Mouse (Mus musculus): Measurements from ENCODE around the gene Psmd14. TPM values are rescaled to one million over a fixed set of nuclear protein-coding genes. Genes with fewer than 3 reads are reported as not detected.
A peak's percentile ranks its signal among the peaks of the same experiment; 100 is the strongest.

Psmd14 gene
- 165 and 185 TPM in 2 replicates for polyA plus RNA-seq (2015; fragmentation: Nextera tagmentation; extraction: Ambion mirVana)

DNA sequence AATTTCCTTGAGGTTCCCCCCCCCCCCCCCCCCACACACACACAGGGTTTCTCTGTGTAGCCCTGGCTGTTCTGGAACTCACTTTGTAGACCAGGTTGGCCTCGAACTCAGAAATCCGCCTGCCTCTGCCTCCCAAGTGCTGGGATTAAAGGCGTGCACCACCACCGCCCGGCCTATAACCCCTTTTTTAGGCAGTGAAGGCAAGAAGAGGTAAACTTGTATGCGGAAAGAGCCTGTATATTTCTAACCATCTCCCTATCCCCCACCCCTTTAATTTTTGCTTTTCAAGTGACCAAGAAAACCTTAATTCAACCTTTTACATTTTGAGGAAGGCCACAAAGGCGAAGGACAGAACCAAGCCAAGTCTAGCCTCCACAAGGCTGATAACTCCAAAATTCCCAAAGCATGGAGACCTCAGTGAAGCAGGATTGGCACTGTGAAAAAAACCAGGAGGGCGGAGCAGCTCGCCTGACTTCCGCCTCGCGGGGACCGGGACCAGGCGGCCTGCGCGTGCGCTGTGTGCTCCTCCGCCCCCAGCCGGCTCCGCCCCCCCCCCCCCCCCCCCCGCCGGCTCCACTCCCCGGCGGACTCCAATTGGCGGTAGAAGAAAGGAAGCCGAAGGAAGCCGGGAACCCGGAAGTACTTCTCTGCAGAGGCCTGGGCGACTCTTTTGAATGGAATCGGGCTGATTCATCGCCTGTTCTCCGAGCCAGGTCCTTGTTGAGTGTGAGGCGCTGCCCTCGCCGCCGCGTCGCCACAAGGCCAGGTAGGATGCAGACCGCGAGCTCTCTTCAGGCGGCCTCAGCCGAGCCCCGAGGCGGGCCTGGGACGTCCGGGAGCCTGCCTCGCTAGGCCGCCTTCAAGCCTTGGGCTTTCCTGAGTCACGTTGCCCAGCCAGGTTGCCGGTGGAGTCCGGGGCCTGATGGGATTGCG is at the start of gene Psmd14:
TSS of gene Psmd14 (plus strand) at position 587 of the 933 bp plus-strand sequence.
- peaks cover 5% of the 10 kb centered on the region; the same call in 1 of the 2 replicates for H3K4me1 ChIP-seq (replicated peaks)
- peak within 1 kb of the TSS; percentile 59 for H3K4me2 ChIP-seq (replicated peaks)
- no peaks in the 10 kb centered on the region for H3K27me3 ChIP-seq (replicated peaks)
- 5% methylated on average over 50 of the region's 52 CpGs for WGBS
- peak within 1 kb of the TSS; percentile 95 for H3K4me3 ChIP-seq (replicated peaks)
- ATAC-seq, result peak; percentile 97
- H3K9ac ChIP-seq, result peak within 1 kb of the TSS; percentile 97
- H3K27ac ChIP-seq, result peak within 1 kb of the TSS; percentile 88
- H3K36me3 ChIP-seq, result no peaks in the 10 kb centered on the region
- no peaks in the 10 kb centered on the region for H3K9me3 ChIP-seq

DNA sequence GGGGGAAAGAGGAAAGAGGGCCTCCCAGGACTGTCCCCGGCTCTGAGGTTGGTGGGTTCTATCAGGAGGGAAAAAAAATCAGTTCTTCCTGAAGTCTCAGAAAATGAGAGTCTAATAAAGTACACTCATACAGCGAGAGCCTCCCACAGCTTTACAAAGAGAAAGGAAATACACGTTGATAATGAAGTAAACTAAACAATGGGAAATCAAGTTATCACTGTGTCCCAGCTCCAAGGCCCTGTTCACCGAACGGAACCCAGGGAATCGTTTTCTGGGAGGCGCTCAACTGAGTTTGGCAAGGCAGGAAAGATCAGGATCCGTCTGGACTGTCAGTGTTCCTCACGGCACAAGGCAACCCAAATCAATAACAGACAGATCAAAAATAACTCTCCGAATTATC is 48.7 kb upstream of the Psmd14 start:
- no peaks in the 10 kb centered on the region for H3K4me1 ChIP-seq (replicated peaks)
- no peak overlapping the region for H3K4me2 ChIP-seq (replicated peaks)
- no peaks in the 10 kb centered on the region for H3K27me3 ChIP-seq (replicated peaks)
- 76% methylated on average over 10 of the region's 10 CpGs for WGBS
- H3K36me3 ChIP-seq, result no peaks in the 10 kb centered on the region
- no peaks in the 10 kb centered on the region for H3K9me3 ChIP-seq
- H3K27ac ChIP-seq, result no peak overlapping the region
- no peak overlapping the region for H3K4me3 ChIP-seq (replicated peaks)
- H3K9ac ChIP-seq, result no peak overlapping the region
- ATAC-seq, result no peak

DNA sequence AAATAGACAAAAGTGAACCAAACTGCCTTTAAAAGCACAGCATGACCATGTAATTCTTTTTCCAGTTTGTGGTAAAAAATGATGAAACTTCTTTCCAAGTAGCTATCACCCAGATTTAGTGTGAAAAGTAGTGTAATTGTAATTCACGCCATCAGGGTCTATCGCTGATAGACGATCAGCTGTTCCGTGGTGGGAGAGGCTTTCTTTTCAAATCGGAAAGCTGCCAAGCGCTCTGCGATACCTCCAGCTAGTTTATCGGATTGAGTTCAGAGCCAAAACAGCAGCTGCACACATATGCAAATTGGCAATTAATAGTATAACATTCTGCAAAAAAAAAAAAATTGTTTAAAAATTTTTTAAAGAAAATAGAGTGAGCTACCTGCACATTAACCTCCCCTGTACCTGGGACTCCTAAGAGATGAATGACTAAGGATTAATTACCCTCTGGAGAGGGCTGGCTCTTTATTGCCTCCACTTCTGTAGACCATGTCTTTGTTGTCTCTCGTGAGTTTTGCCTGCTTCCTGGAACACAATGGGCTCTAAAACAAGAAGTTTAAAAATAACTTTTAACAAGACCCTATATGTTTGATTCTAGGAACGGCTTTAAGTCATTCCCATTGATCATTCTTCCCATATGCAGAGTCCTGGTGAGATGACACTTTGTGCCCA is 47.8 kb upstream of the Psmd14 start:
- 72% methylated on average over 10 of the region's 10 CpGs for WGBS
- Histone ChIP-seq H3K36me3 (no peaks in the 10 kb centered on the region), H3K27me3 (replicated peaks) (no peaks in the 10 kb centered on the region), H3K4me1 (replicated peaks) (no peaks in the 10 kb centered on the region), H3K9ac (no peak overlapping the region), H3K27ac (no peak overlapping the region), H3K4me2 (replicated peaks) (no peak overlapping the region), H3K9me3 (no peaks in the 10 kb centered on the region), H3K4me3 (replicated peaks) (no peak overlapping the region)
- no peak for ATAC-seq

DNA sequence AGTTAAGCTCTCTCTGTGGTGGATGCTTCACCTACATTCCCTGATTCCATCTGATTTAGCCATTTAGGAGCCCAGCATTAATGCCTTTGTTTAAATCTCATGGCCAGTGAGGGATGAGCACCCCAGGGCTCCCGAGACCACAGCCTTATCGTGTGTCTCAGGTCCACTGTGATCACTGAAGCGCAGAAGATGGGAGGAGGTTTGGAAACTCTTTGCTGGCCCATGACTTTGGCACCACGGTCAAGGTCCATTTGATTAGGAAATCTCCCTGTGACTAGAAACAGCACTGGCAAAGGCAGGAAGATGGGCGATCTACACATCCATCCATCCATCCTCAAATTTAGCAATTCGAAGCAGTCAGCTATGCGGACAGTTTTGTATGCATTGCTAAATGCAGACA is 44.1 kb upstream of the Psmd14 start:
- Histone ChIP-seq H3K9ac (no peak overlapping the region), H3K4me3 (replicated peaks) (no peak overlapping the region), H3K36me3 (no peaks in the 10 kb centered on the region), H3K9me3 (no peaks in the 10 kb centered on the region), H3K27me3 (replicated peaks) (no peaks in the 10 kb centered on the region), H3K4me2 (replicated peaks) (no peak overlapping the region), H3K4me1 (replicated peaks) (no peaks in the 10 kb centered on the region), H3K27ac (no peak overlapping the region)
- 93% methylated on average over 7 of the region's 7 CpGs for WGBS
- ATAC-seq, result no peak

DNA sequence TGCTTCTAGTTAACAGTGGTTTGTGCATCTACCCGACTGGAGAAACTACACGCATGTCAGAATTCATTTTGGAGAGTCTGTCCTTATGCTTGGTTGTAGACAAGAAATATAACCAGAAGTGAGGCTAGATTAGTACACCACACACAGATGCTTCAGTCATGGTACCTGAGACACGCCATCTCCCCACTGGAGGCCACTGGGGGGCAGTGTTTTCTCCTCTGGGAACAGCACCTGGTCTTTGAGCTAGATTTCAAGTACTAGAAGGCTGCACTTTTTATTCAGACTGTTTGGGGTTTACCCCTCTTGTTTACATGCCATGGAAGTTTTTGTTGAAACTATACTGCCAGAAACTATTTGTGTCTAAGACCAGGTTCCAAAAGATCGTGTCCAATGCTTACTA is 43.2 kb upstream of the Psmd14 start:
- H3K36me3 ChIP-seq, result no peaks in the 10 kb centered on the region
- no peak overlapping the region for H3K9ac ChIP-seq
- no peak overlapping the region for H3K4me2 ChIP-seq (replicated peaks)
- no peak for ATAC-seq
- H3K4me3 ChIP-seq (replicated peaks), result no peak overlapping the region
- 32% methylated on average over 4 of the region's 4 CpGs for WGBS
- no peaks in the 10 kb centered on the region for H3K9me3 ChIP-seq
- H3K27ac ChIP-seq, result no peak overlapping the region
- no peaks in the 10 kb centered on the region for H3K27me3 ChIP-seq (replicated peaks)
- no peaks in the 10 kb centered on the region for H3K4me1 ChIP-seq (replicated peaks)

- Histone ChIP-seq H3K27me3 (replicated peaks) (no peaks in the 10 kb centered on the region), H3K27ac (no peak overlapping the region), H3K4me3 (replicated peaks) (no peak overlapping the region), H3K4me1 (replicated peaks) (no peaks in the 10 kb centered on the region), H3K4me2 (replicated peaks) (no peak overlapping the region), H3K36me3 (no peaks in the 10 kb centered on the region), H3K9ac (no peak overlapping the region), H3K9me3 (no peaks in the 10 kb centered on the region)
- ATAC-seq, result no peak
- WGBS, result 90% methylated on average over 3 of the region's 3 CpGs
These were observed 36.9 kb upstream of the Psmd14 start for GRCm38 (mm10) chr2:61674555-61674954.

DNA sequence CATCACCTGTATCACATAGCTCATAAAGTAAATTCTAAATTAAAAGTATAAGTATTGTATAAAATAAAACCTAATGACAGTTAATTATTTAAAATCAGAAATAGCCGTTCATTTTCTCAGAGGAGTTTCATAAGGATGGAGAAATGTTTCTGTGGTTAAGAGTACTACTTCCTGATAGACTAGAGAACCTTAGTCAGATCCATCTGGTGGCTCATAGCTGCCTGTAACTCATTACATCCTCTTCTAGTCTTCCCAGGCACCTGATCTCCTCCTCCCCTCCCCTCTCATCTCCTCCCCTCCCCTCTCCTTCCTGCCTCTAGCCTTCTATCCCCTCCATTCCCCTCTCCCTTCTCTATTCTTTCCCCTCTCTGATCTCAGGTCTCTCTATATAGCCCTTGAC is 29.9 kb upstream of the Psmd14 start:
- Histone ChIP-seq H3K4me2 (replicated peaks) (no peak overlapping the region), H3K4me1 (replicated peaks) (no peaks in the 10 kb centered on the region), H3K4me3 (replicated peaks) (no peak overlapping the region), H3K27me3 (replicated peaks) (no peaks in the 10 kb centered on the region), H3K9ac (no peak overlapping the region), H3K27ac (no peak overlapping the region), H3K36me3 (no peaks in the 10 kb centered on the region), H3K9me3 (no peaks in the 10 kb centered on the region)
- ATAC-seq, result no peak
- WGBS, result 79% methylated on average over 1 of the region's 1 CpGs

DNA sequence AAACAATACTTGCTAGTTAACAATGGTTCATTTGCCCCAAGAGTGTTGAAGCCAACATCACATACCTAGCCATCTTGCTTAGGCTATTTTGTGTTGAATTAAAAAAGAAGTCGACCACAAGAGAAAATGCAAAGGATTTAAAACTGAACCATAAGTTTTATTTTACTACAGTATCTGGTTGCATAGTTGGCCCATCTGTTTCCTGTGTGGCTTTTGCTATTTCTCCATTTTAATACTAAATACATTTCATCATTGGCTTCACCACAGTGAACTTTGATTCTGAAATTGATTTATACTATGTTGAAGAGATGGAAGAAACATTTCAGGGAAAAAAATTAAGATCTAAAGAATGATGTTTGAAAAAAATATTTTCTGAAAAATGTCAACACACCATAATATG is 25.0 kb upstream of the Psmd14 start:
- no peak overlapping the region for H3K27ac ChIP-seq
- 85% methylated on average over 1 of the region's 1 CpGs for WGBS
- no peak overlapping the region for H3K4me2 ChIP-seq (replicated peaks)
- no peaks in the 10 kb centered on the region for H3K9me3 ChIP-seq
- H3K36me3 ChIP-seq, result no peaks in the 10 kb centered on the region
- no peak overlapping the region for H3K4me3 ChIP-seq (replicated peaks)
- ATAC-seq, result no peak
- no peaks in the 10 kb centered on the region for H3K27me3 ChIP-seq (replicated peaks)
- no peak overlapping the region for H3K9ac ChIP-seq
- H3K4me1 ChIP-seq (replicated peaks), result no peaks in the 10 kb centered on the region

- Histone ChIP-seq H3K27ac (no peak overlapping the region), H3K9me3 (no peaks in the 10 kb centered on the region), H3K4me1 (replicated peaks) (no peaks in the 10 kb centered on the region), H3K4me2 (replicated peaks) (no peak overlapping the region), H3K4me3 (replicated peaks) (no peak overlapping the region), H3K27me3 (replicated peaks) (no peaks in the 10 kb centered on the region), H3K36me3 (no peaks in the 10 kb centered on the region), H3K9ac (no peak overlapping the region)
- ATAC-seq, result no peak
- WGBS, result 77% methylated on average over 3 of the region's 3 CpGs
These were observed 22.4 kb upstream of the Psmd14 start for GRCm38 (mm10) chr2:61689086-61689485.

- Histone ChIP-seq H3K27ac (no peak overlapping the region), H3K4me3 (replicated peaks) (no peak overlapping the region), H3K4me1 (replicated peaks) (peaks cover 5% of the 10 kb centered on the region; the same call in 1 of the 2 replicates), H3K9ac (no peak overlapping the region), H3K9me3 (no peaks in the 10 kb centered on the region), H3K27me3 (replicated peaks) (no peaks in the 10 kb centered on the region), H3K36me3 (no peaks in the 10 kb centered on the region), H3K4me2 (replicated peaks) (no peak overlapping the region)
- 90% methylated on average over 3 of the region's 3 CpGs for WGBS
- no peak for ATAC-seq
These were observed 1.9 kb upstream of the Psmd14 start for GRCm38 (mm10) chr2:61709570-61709969.

DNA sequence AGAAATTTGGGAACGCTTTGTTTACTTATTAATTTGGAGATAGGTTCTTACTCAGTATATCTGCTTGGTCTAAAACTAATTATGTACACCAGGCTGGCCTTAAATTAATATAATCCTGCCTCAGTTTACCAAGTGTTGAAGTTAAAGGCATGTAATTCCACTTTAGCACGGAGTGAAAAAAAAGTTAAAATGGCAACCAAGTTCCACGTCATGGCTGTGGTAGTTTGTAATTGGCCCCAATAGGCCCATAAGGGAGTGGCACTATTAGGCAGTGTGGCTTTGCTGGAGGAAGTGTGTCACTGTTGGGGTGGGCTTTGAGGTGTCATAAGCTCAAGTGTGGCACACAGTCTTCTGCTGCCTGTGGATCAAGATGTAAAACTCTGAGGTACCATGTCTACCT is 1.0 kb downstream of the Psmd14 start:
- Histone ChIP-seq H3K4me3 (replicated peaks) (peak overlapping the region; percentile 95), H3K4me2 (replicated peaks) (peak overlapping the region; percentile 59), H3K9me3 (no peaks in the 10 kb centered on the region), H3K9ac (peak overlapping the region; percentile 97), H3K4me1 (replicated peaks) (peaks cover 5% of the 10 kb centered on the region; the same call in 1 of the 2 replicates), H3K36me3 (no peaks in the 10 kb centered on the region), H3K27ac (no peak overlapping the region), H3K27me3 (replicated peaks) (no peaks in the 10 kb centered on the region)
- no peak for ATAC-seq
- WGBS, result 46% methylated on average over 3 of the region's 3 CpGs

GRCm38 (mm10) chr2:61722401-61722982 is 11.0 kb downstream of the Psmd14 start:
- H3K27me3 ChIP-seq (replicated peaks), result no peaks in the 10 kb centered on the region

More at GRCm38 (mm10) chr2:61722401-61722982, 11.0 kb downstream of the Psmd14 start:
- Histone ChIP-seq H3K4me3 (replicated peaks) (no peak overlapping the region), H3K36me3 (0 out of 2 replicates have a peak, but pooled peaks cover 4% of the 10 kb centered on the region), H3K4me1 (replicated peaks) (no peaks in the 10 kb centered on the region), H3K4me2 (replicated peaks) (no peak overlapping the region), H3K9me3 (no peaks in the 10 kb centered on the region), H3K27ac (no peak overlapping the region), H3K9ac (no peak overlapping the region)
- no peak for ATAC-seq
- WGBS, result 83% methylated on average over 4 of the region's 4 CpGs

All from intestine, embryonic 15.5 days (tissue).